Mouse (Mus musculus) hindbrain, embryonic 11.5 days (tissue): ENCODE data around the gene Sord. TPM values are rescaled to one million over a fixed set of nuclear protein-coding genes. Genes with fewer than 3 reads are reported as not detected.

Experiments
- ATAC-seq: fragments of 200-750 bp; cut with Nextera tagmentation; 2 replicates; pipeline ENCODE4 v1.8.0; 2017; ENCODE audit warnings: mild to moderate bottlenecking, moderate TSS enrichment, moderate library complexity; ENCODE audit not compliant: low FRiP score
- DNase-seq: peaks from one replicate; pipeline ENCODE4 v3.0.0-alpha.2; 2015; ENCODE audit warnings: low spot score
- H3K27ac ChIP-seq: fragments of 300-500 bp; sonication (generic); 2 replicates; pipeline ENCODE4 v1.5.1; 2014; ENCODE audit warnings: mild to moderate bottlenecking, low read depth, low read length
- H3K27me3 ChIP-seq: fragments of 300-500 bp; sonication (generic); 2 replicates; pipeline ENCODE4 v1.6.1; 2014; ENCODE audit warnings: mild to moderate bottlenecking, low read length, moderate library complexity, mixed read lengths; ENCODE audit not compliant: control insufficient read depth, insufficient read depth
- H3K36me3 ChIP-seq: fragments of 300-500 bp; sonication (generic); 2 replicates; pipeline ENCODE4 v1.6.1; 2014; ENCODE audit warnings: mild to moderate bottlenecking, low read length, moderate library complexity, mixed read lengths; ENCODE audit not compliant: control insufficient read depth, insufficient read depth
- H3K4me1 ChIP-seq: fragments of 300-500 bp; sonication (generic); replicated peaks from 2 replicates; pipeline ENCODE4 v1.6.1; 2014; ENCODE audit warnings: low read length, mixed read lengths; ENCODE audit not compliant: control insufficient read depth, insufficient read depth
- H3K4me2 ChIP-seq: fragments of 300-500 bp; sonication (generic); replicated peaks from 2 replicates; pipeline ENCODE4 v1.6.1; 2014; ENCODE audit warnings: mild to moderate bottlenecking, low read depth, low read length
- H3K4me3 ChIP-seq: fragments of 300-500 bp; sonication (generic); 2 replicates; pipeline ENCODE4 v1.5.1; 2014; ENCODE audit warnings: low read depth, low read length
- H3K9ac ChIP-seq: fragments of 300-500 bp; sonication (generic); 2 replicates; pipeline ENCODE4 v1.6.1; 2014; ENCODE audit warnings: low read depth, low read length
- H3K9me3 ChIP-seq: fragments of 300-500 bp; sonication (generic); 2 replicates; pipeline ENCODE4 v1.6.1; 2016; ENCODE audit warnings: low read length; ENCODE audit not compliant: control insufficient read depth
- WGBS: fragments of 180-500 bp; shearing (Covaris S2); extraction: QIAGEN DNeasy Blood & Tissue Kit; methylation state at CpG from one replicate; pipeline ENCODE4 v1.1.7; 2014; 5-methylcytosine and 5-hydroxymethylcytosine counted together
- polyA plus RNA-seq: library from polyadenylated mRNA; unstranded; fragments of >200 nt; fragmentation: Nextera tagmentation; extraction: Ambion mirVana; gene quantifications from 2 replicates; pipeline ENCODE4 v1.2.1, GENCODE M21; 2014

Sord gene
- polyA plus RNA-seq = 27.1 and 30.2 TPM in 2 replicates

- peak; percentile 96 for ATAC-seq
- no peaks in the 10 kb centered on the region for H3K4me1 ChIP-seq
- peak within 1 kb of the TSS; percentile 47 for H3K4me3 ChIP-seq
- no peaks in the 10 kb centered on the region for H3K36me3 ChIP-seq
- peak within 1 kb of the TSS; percentile 40; the same call in 1 of the 2 replicates for H3K9ac ChIP-seq
- H3K27ac ChIP-seq = peak within 1 kb of the TSS; percentile 34; the same call in 1 of the 2 replicates
- H3K27me3 ChIP-seq = no peaks in the 10 kb centered on the region
- peak within 1 kb of the TSS; percentile 72 for H3K4me2 ChIP-seq
- H3K9me3 ChIP-seq = no peaks in the 10 kb centered on the region
- DNase-seq = peak; percentile 96
- WGBS = under 1% methylated on average over 35 of the region's 35 CpGs
Observed at GRCm38 (mm10) chr2:122234611-122235288, at the start of gene Sord. TSS of gene Sord (plus strand) at chr2:122234749.

GRCm38 (mm10) chr2:122185086-122185485 is 49.5 kb upstream of the Sord start:
- 86% methylated on average over 4 of the region's 4 CpGs for WGBS
- H3K4me2 ChIP-seq = no peak overlapping the region
- no peak overlapping the region for H3K27ac ChIP-seq
- ATAC-seq (no peak), DNase-seq (no peak)
- no peaks in the 10 kb centered on the region for H3K27me3 ChIP-seq
- no peak overlapping the region for H3K9ac ChIP-seq
- H3K9me3 ChIP-seq = no peaks in the 10 kb centered on the region
- no peak overlapping the region for H3K4me3 ChIP-seq
- H3K36me3 ChIP-seq = no peaks in the 10 kb centered on the region
- H3K4me1 ChIP-seq = no peaks in the 10 kb centered on the region

- DNase-seq (no peak), ATAC-seq (no peak)
- Histone ChIP-seq H3K4me3 (no peak within 1 kb of the TSS), H3K9me3 (no peaks in the 10 kb centered on the region), H3K27me3 (no peaks in the 10 kb centered on the region), H3K4me2 (no peak within 1 kb of the TSS), H3K4me1 (no peaks in the 10 kb centered on the region), H3K36me3 (no peaks in the 10 kb centered on the region), H3K27ac (no peak within 1 kb of the TSS), H3K9ac (no peak within 1 kb of the TSS)
- 78% methylated on average over 17 of the region's 17 CpGs for WGBS
Observed at GRCm38 (mm10) chr2:122186106-122186505, 48.4 kb upstream of the Sord start, which contains the start of the genes Patl2 and Terb2. TSS of gene Patl2 (minus strand) at chr2:122186189. TSS of gene Terb2 (plus strand) at chr2:122186272.

- Histone ChIP-seq H3K27me3 (no peaks in the 10 kb centered on the region), H3K4me1 (no peaks in the 10 kb centered on the region), H3K4me3 (no peak overlapping the region), H3K36me3 (no peaks in the 10 kb centered on the region), H3K27ac (no peak overlapping the region), H3K9ac (no peak overlapping the region), H3K4me2 (no peak overlapping the region), H3K9me3 (no peaks in the 10 kb centered on the region)
- ATAC-seq (no peak), DNase-seq (no peak)
- 92% methylated on average over 3 of the region's 3 CpGs for WGBS
Observed at GRCm38 (mm10) chr2:122186751-122187150, 47.8 kb upstream of the Sord start.

GRCm38 (mm10) chr2:122191849-122192248 is 42.7 kb upstream of the Sord start:
- DNase-seq (no peak), ATAC-seq (no peak)
- H3K4me3 ChIP-seq = no peak overlapping the region
- no peak overlapping the region for H3K4me2 ChIP-seq
- no peak overlapping the region for H3K9ac ChIP-seq
- no peak overlapping the region for H3K27ac ChIP-seq
- no peaks in the 10 kb centered on the region for H3K9me3 ChIP-seq
- H3K4me1 ChIP-seq = no peaks in the 10 kb centered on the region
- 80% methylated on average over 3 of the region's 3 CpGs for whole genome bisulfite sequencing
- H3K27me3 ChIP-seq = no peaks in the 10 kb centered on the region
- H3K36me3 ChIP-seq = no peaks in the 10 kb centered on the region

GRCm38 (mm10) chr2:122194509-122194929 is 40.0 kb upstream of the Sord start:
- H3K4me3 ChIP-seq = no peak overlapping the region
- H3K9me3 ChIP-seq = no peaks in the 10 kb centered on the region
- no peak overlapping the region for H3K4me2 ChIP-seq
- no peaks in the 10 kb centered on the region for H3K27me3 ChIP-seq
- DNase-seq = peak; percentile 27
- H3K4me1 ChIP-seq = no peaks in the 10 kb centered on the region
- ATAC-seq = no peak
- 74% methylated on average over 1 of the region's 1 CpGs for WGBS
- no peaks in the 10 kb centered on the region for H3K36me3 ChIP-seq
- H3K27ac ChIP-seq = no peak overlapping the region
- no peak overlapping the region for H3K9ac ChIP-seq

- no peak overlapping the region for H3K9ac ChIP-seq
- no peaks in the 10 kb centered on the region for H3K27me3 ChIP-seq
- H3K4me3 ChIP-seq = no peak overlapping the region
- WGBS = 93% methylated on average over 1 of the region's 1 CpGs
- no peak overlapping the region for H3K27ac ChIP-seq
- ATAC-seq (no peak), DNase-seq (no peak)
- no peak overlapping the region for H3K4me2 ChIP-seq
- H3K36me3 ChIP-seq = no peaks in the 10 kb centered on the region
- H3K4me1 ChIP-seq = no peaks in the 10 kb centered on the region
- no peaks in the 10 kb centered on the region for H3K9me3 ChIP-seq
Observed at GRCm38 (mm10) chr2:122201501-122201900, 33.0 kb upstream of the Sord start.

GRCm38 (mm10) chr2:122206440-122207107 is 28.0 kb upstream of the Sord start:
- Histone ChIP-seq H3K27me3 (no peaks in the 10 kb centered on the region), H3K4me3 (no peak overlapping the region), H3K9me3 (no peaks in the 10 kb centered on the region), H3K4me2 (no peak overlapping the region), H3K4me1 (peaks cover 3% of the 10 kb centered on the region; the same call in 1 of the 2 replicates), H3K36me3 (no peaks in the 10 kb centered on the region), H3K27ac (no peak overlapping the region), H3K9ac (no peak overlapping the region)
- DNase-seq (no peak), ATAC-seq (no peak)
- WGBS = 61% methylated on average over 2 of the region's 2 CpGs
